Mouse (Mus musculus) cerebellum, adult 2 months (tissue): Measurements from ENCODE around the gene Ptbp3.

Source experiments
- CTCF ChIP-seq: fragments of 200-500 bp; IDR thresholded peaks from 2 replicates; pipeline ENCODE4 v1.5.1; 2011; ENCODE audit warnings: low read depth, mild to moderate bottlenecking, control low read depth, low read length, moderate library complexity, borderline replicate concordance; ENCODE audit not compliant: insufficient read depth
- POLR2A ChIP-seq: fragments of 200-500 bp; IDR thresholded peaks from 2 replicates; pipeline ENCODE4 v1.6.1; 2011; ENCODE audit warnings: low read length, control low read depth, borderline replicate concordance; ENCODE audit not compliant: insufficient read depth

DNA sequence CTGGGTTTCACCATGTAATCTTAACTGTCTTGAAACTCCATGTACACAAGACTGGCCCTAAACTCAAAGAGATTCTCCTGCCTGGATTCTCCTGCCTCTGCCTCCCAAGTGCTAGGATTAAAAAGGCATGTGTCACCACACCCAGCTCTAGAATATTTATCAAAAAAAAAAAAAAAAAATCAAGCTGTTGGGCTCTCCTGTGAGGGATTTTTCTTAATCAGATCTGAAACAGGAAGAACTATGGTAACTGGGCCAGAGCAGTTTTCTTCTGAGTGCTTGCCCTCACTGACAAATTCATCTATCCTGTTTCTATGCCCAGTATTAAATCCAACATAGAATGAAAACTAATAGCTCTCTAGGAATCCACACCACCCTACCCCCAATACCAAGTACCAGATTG, 13.5 kb downstream of the Ptbp3 start:
- TF ChIP-seq CTCF (no peak), POLR2A (no peak)
